ENCODE assay signal across 14 mouse cellular contexts in the genomic region with DNA sequence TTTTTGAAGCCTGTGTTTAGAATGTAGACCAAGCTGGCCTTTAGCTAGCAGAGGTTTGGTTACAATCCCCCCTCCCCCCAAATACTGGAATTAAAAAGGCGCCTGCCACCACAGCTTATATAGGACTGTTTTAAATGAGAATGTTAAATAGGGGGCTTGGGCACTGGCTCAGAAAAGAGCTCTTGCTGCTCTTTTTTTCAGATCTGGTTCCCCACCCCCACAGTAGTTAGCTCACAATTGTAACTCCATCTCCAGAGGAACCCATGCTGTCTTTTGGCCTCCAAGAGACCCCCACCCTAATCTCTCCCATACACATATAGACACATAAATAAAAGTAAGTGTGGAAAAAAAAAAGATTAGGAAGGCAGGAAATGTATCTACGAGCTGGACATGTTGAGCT. TPM values are rescaled to one million over a fixed set of nuclear protein-coding genes. Genes with fewer than 3 reads are reported as not detected.
"Had no signal": no experiment of that assay in that cellular context is flagged by ENCODE, and none has a peak within 500 bp of the region (broad histone marks: within the 10 kb centered on the region; RNA-seq: fewer than 3 reads in every experiment).

No protein-coding gene starts in this region.

- H3K4me1 ChIP-seq: limb, embryonic 13.5 days; midbrain, embryonic 13.5 days had no signal

- H3K9ac ChIP-seq: limb, embryonic 13.5 days; liver, embryonic 14.5 days; midbrain, embryonic 13.5 days had no signal

- H3K4me3 ChIP-seq: layer of hippocampus, adult 2 months; limb, embryonic 13.5 days; midbrain, embryonic 13.5 days had no signal

- H3K4me2 ChIP-seq: limb, embryonic 13.5 days; midbrain, embryonic 13.5 days had no signal

- DNase-seq: kidney, postnatal 10 days; kidney, postnatal 4 days; lung, adult 18-20 months; right cerebral cortex, postnatal 14 days; thymus, adult 2 months; thymus, postnatal 25 days had no signal

- H3K27me3 ChIP-seq: limb, embryonic 13.5 days; midbrain, embryonic 13.5 days had no signal

- H3K27ac ChIP-seq: layer of hippocampus, adult 2 months; limb, embryonic 13.5 days; liver, embryonic 14.5 days; midbrain, embryonic 13.5 days had no signal

- H3K9me3 ChIP-seq: midbrain, embryonic 13.5 days had no signal

- ATAC-seq: midbrain, embryonic 13.5 days had no signal

- H3K36me3 ChIP-seq: limb, embryonic 13.5 days; midbrain, embryonic 13.5 days had no signal

RNA-seq across cellular contexts. Expression of a gene that starts 20.6 kb away (rescaled TPM):
- polyA plus RNA-seq: liver, adult 2 months; liver, embryonic 14.5 days; lung, embryonic 16.5 days; midbrain, postnatal 0 days; neural tube, embryonic 14.5 days had no signal
